Mouse (Mus musculus): ENCODE measurements around the gene Gm49396. TPM values are rescaled to one million over a fixed set of nuclear protein-coding genes. Genes with fewer than 3 reads are reported as not detected.

Gene Gm49396
- polyA plus RNA-seq, 3 experiments from 2014 or later, result 45.7 to 85.3 (median 82.8) TPM

GRCm38 (mm10) chr7:30613529-30614112 lies 50.5 kb downstream of the Gm49396 start:
- peak; percentile 77 for ATAC-seq

- ATAC-seq, result peak; percentile 46
These were observed 51.3 kb downstream of the Gm49396 start for GRCm38 (mm10) chr7:30614454-30614853.

- ATAC-seq, result no peak
These were observed 52.1 kb downstream of the Gm49396 start for GRCm38 (mm10) chr7:30615049-30615760.

Other genes with a start within 250 kb of the Gm49396 start
- gene Syne4, start 248.5 kb upstream of the Gm49396 start, polyA plus RNA-seq (2017; shearing (Covaris generic)), result 10 to 100 TPM in 1 of 3 experiments, 1 to 10 TPM in 2; 4.3 to 14.7 (median 6.4) TPM
- not detected for gene E130208F15Rik, start 241.6 kb upstream of the Gm49396 start, polyA plus RNA-seq (2017; shearing (Covaris generic))
- 1 to 10 TPM; 2.0 to 6.1 (median 3.9) TPM for gene Sdhaf1, start 239.4 kb upstream of the Gm49396 start, polyA plus RNA-seq (2017; shearing (Covaris generic))
- gene Lrfn3, start 200.6 kb upstream of the Gm49396 start, polyA plus RNA-seq (2017; shearing (Covaris generic)), result not detected
- 10 to 100 TPM in 1 of 3 experiments, 1 to 10 TPM in 1, under 1 TPM in 1; 0.79 to 15.0 (median 2.2) TPM for gene Tyrobp, start 149.6 kb upstream of the Gm49396 start, polyA plus RNA-seq (2017; shearing (Covaris generic))
- gene Hcst, start 143.5 kb upstream of the Gm49396 start, polyA plus RNA-seq (2017; shearing (Covaris generic)), result 100 to 1,000 TPM; 484 to 574 (median 552) TPM
- 10 to 100 TPM; 37.3 to 50.8 (median 41.1) TPM for gene Nfkbid, start 141.6 kb upstream of the Gm49396 start, polyA plus RNA-seq (2017; shearing (Covaris generic))
- 1 to 10 TPM; 6.0 to 7.4 (median 6.0) TPM for gene Aplp1, start 117.8 kb upstream of the Gm49396 start, polyA plus RNA-seq (2017; shearing (Covaris generic))
- gene Kirrel2, start 105.7 kb upstream of the Gm49396 start, polyA plus RNA-seq (2017; shearing (Covaris generic)), result not detected
- gene Nphs1, start 105.0 kb upstream of the Gm49396 start, polyA plus RNA-seq (2017; shearing (Covaris generic)), result under 1 TPM in 1 of 3 experiments, not detected in 2; 0.11 TPM
- not detected for gene Prodh2, start 69.7 kb upstream of the Gm49396 start, polyA plus RNA-seq (2017; shearing (Covaris generic))
- 1 to 10 TPM in 1 of 3 experiments, under 1 TPM in 2; 0.28 to 1.1 (median 0.91) TPM for gene Arhgap33, start 28.3 kb upstream of the Gm49396 start, polyA plus RNA-seq (2017; shearing (Covaris generic))
- gene Hspb6, start 11.2 kb upstream of the Gm49396 start, polyA plus RNA-seq (2017; shearing (Covaris generic)), result 1 to 10 TPM; 2.7 to 3.6 (median 2.8) TPM
- 1 to 10 TPM; 2.8 to 4.5 (median 4.0) TPM for gene Proser3, start 11.0 kb upstream of the Gm49396 start, polyA plus RNA-seq (2017; shearing (Covaris generic))
- gene Lin37, start 3.5 kb upstream of the Gm49396 start, polyA plus RNA-seq (2017; shearing (Covaris generic)), result 100 to 1,000 TPM in 2 of 3 experiments, 10 to 100 TPM in 1; 94.5 to 112 (median 109) TPM
- gene U2af1l4, start within 50 bp of the Gm49396 start, polyA plus RNA-seq (2017; shearing (Covaris generic)), result 10 to 100 TPM; 56.1 to 60.5 (median 60.0) TPM
- gene Psenen, start 283 bp downstream of the Gm49396 start, polyA plus RNA-seq (2017; shearing (Covaris generic)), result 100 to 1,000 TPM; 271 to 363 (median 299) TPM
- 100 to 1,000 TPM; 118 to 196 (median 157) TPM for gene Igflr1, start 2.1 kb downstream of the Gm49396 start, polyA plus RNA-seq (2017; shearing (Covaris generic))
- 10 to 100 TPM; 15.7 to 23.0 (median 22.6) TPM for gene Kmt2b, start 25.4 kb downstream of the Gm49396 start, polyA plus RNA-seq (2017; shearing (Covaris generic))
- 10 to 100 TPM; 11.7 to 28.7 (median 11.9) TPM for gene Zbtb32, start 35.6 kb downstream of the Gm49396 start, polyA plus RNA-seq (2017; shearing (Covaris generic))
- gene Upk1a, start 49.5 kb downstream of the Gm49396 start, polyA plus RNA-seq (2017; shearing (Covaris generic)), result 1 to 10 TPM in 2 of 3 experiments, under 1 TPM in 1; 0.47 to 3.1 (median 1.5) TPM
- gene Cox6b1, start 62.8 kb downstream of the Gm49396 start, polyA plus RNA-seq (2017; shearing (Covaris generic)), result 100 to 1,000 TPM; 376 to 780 (median 668) TPM
- gene Etv2, start 72.5 kb downstream of the Gm49396 start, polyA plus RNA-seq (2017; shearing (Covaris generic)), result not detected
- 10 to 100 TPM; 21.7 to 30.7 (median 28.0) TPM for gene Rbm42, start 87.0 kb downstream of the Gm49396 start, polyA plus RNA-seq (2017; shearing (Covaris generic))
- 10 to 100 TPM; 23.9 to 33.9 (median 26.4) TPM for gene Haus5, start 101.7 kb downstream of the Gm49396 start, polyA plus RNA-seq (2017; shearing (Covaris generic))
- gene Pmis2, start 108.3 kb downstream of the Gm49396 start, polyA plus RNA-seq (2017; shearing (Covaris generic)), result not detected
- not detected for gene 2200002J24Rik, start 135.6 kb downstream of the Gm49396 start, polyA plus RNA-seq (2017; shearing (Covaris generic))
- gene Atp4a, start 148.9 kb downstream of the Gm49396 start, polyA plus RNA-seq (2017; shearing (Covaris generic)), result not detected
- gene Tmem147, start 166.2 kb downstream of the Gm49396 start, polyA plus RNA-seq (2017; shearing (Covaris generic)), result 10 to 100 TPM; 43.1 to 55.2 (median 48.6) TPM
- under 1 TPM in 2 of 3 experiments, not detected in 1; 0.39 to 0.46 TPM for gene Gapdhs, start 180.3 kb downstream of the Gm49396 start, polyA plus RNA-seq (2017; shearing (Covaris generic))
- 1 to 10 TPM in 2 of 3 experiments, not detected in 1; 1.5 to 1.6 TPM for gene Sbsn, start 188.1 kb downstream of the Gm49396 start, polyA plus RNA-seq (2017; shearing (Covaris generic))
- not detected for gene Dmkn, start 200.4 kb downstream of the Gm49396 start, polyA plus RNA-seq (2017; shearing (Covaris generic))
- not detected for gene Krtdap, start 224.6 kb downstream of the Gm49396 start, polyA plus RNA-seq (2017; shearing (Covaris generic))